Mouse (Mus musculus) kidney, embryonic 14.5 days (tissue): ENCODE measurements around the gene Aktip. TPM values are rescaled to one million over a fixed set of nuclear protein-coding genes. Genes with fewer than 3 reads are reported as not detected.

Source experiments
- ATAC-seq: fragments of 200-750 bp; cut with Nextera tagmentation; 2 replicates; pipeline ENCODE4 v1.8.0; 2017; ENCODE audit warnings: moderate number of reproducible peaks, mild to moderate bottlenecking, moderate TSS enrichment, moderate library complexity; ENCODE audit not compliant: low FRiP score, low TSS enrichment
- H3K27ac ChIP-seq: fragments of 300-500 bp; sonication (generic); 2 replicates; pipeline ENCODE4 v1.5.1; 2014; ENCODE audit warnings: low read depth, mild to moderate bottlenecking, low read length, moderate library complexity, mixed read lengths
- H3K27me3 ChIP-seq: fragments of 300-500 bp; sonication (generic); 2 replicates; pipeline ENCODE4 v1.6.1; 2014; ENCODE audit warnings: mild to moderate bottlenecking, low read length; ENCODE audit not compliant: control insufficient read depth, insufficient read depth
- H3K36me3 ChIP-seq: fragments of 300-500 bp; sonication (generic); 2 replicates; pipeline ENCODE4 v1.6.1; 2014; ENCODE audit warnings: low read length, mixed read lengths; ENCODE audit not compliant: control insufficient read depth, insufficient read depth
- H3K4me1 ChIP-seq: fragments of 300-500 bp; sonication (generic); 2 replicates; pipeline ENCODE4 v1.6.1; 2014; ENCODE audit warnings: low read length, mixed read lengths; ENCODE audit not compliant: control insufficient read depth, insufficient read depth
- H3K4me2 ChIP-seq: fragments of 300-500 bp; sonication (generic); replicated peaks from 2 replicates; pipeline ENCODE4 v1.6.1; 2014; ENCODE audit warnings: low read depth, mild to moderate bottlenecking, low read length
- H3K4me3 ChIP-seq: fragments of 300-500 bp; sonication (generic); 2 replicates; pipeline ENCODE4 v1.5.1; 2014; ENCODE audit warnings: mild to moderate bottlenecking, low read length
- H3K9ac ChIP-seq: fragments of 300-500 bp; sonication (generic); 2 replicates; pipeline ENCODE4 v1.6.1; 2014; ENCODE audit warnings: low read depth, mild to moderate bottlenecking, low read length, moderate library complexity
- H3K9me3 ChIP-seq: fragments of 300-500 bp; sonication (generic); 2 replicates; pipeline ENCODE4 v1.6.1; 2016; ENCODE audit warnings: low read length; ENCODE audit not compliant: control insufficient read depth
- WGBS: fragments of 180-500 bp; shearing (Covaris S2); extraction: QIAGEN DNeasy Blood & Tissue Kit; methylation state at CpG from one replicate; pipeline ENCODE4 v1.1.7; 2014; 5-methylcytosine and 5-hydroxymethylcytosine counted together
- polyA plus RNA-seq: library from polyadenylated mRNA; unstranded; fragments of >200 nt; fragmentation: Nextera tagmentation; extraction: Ambion mirVana; gene quantifications from 2 replicates; pipeline ENCODE4 v1.2.1, GENCODE M21; 2014

Aktip gene
- polyA plus RNA-seq, 1 experiment from 2014 or later: 69.5 TPM

DNA sequence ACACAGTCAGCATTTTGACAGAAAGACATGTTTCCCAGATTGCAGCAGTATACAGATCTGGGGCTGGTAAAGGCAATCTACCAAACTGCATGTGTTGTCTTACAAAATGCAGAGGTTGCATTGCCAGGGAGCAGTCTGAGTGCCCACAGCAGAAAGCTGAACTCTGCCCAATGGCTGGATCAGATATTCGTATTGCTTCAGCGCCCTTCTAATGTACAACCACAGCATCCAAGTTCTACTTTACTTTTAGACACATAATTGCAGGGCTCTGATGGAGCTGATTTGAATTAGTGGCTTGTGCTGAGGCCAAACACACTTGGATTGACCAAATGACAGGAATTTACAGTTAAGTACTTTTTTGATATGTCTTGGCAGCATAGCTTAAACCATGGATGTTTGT is 22.1 kb upstream of the Aktip start:
- no peak for ATAC-seq
- WGBS: 87% methylated on average over 2 of the region's 2 CpGs
- H3K9me3 ChIP-seq: no peaks in the 10 kb centered on the region
- H3K4me1 ChIP-seq: no peaks in the 10 kb centered on the region
- H3K4me3 ChIP-seq: no peak overlapping the region
- H3K27me3 ChIP-seq: no peaks in the 10 kb centered on the region
- peaks cover 2% of the 10 kb centered on the region; the same call in 1 of the 2 replicates for H3K36me3 ChIP-seq
- no peak overlapping the region for H3K27ac ChIP-seq
- no peak overlapping the region for H3K9ac ChIP-seq
- no peak overlapping the region for H3K4me2 ChIP-seq

DNA sequence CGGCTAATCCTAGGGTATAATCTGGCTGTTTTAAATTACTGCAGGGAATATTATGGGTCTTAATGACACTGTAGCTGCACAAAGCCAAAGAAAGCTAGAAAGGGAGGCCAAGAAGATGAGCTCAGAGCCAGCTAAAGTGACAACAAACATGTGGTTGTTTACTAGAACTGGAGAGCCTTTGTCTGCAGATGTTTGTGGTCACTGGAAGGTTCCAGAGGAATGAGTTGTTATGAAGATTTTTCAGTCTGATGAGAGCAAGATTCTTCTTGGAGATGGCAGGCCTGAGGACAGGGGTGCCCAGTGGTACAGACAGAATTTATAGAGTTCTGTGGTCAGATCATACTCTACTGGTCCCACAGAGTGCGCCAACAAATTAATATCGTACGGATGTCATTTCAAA is 18.5 kb upstream of the Aktip start:
- ATAC-seq: no peak
- no peaks in the 10 kb centered on the region for H3K27me3 ChIP-seq
- no peaks in the 10 kb centered on the region for H3K36me3 ChIP-seq
- no peak overlapping the region for H3K9ac ChIP-seq
- no peak overlapping the region for H3K4me3 ChIP-seq
- no peak overlapping the region for H3K4me2 ChIP-seq
- no peak overlapping the region for H3K27ac ChIP-seq
- H3K4me1 ChIP-seq: no peaks in the 10 kb centered on the region
- 93% methylated on average over 4 of the region's 4 CpGs for WGBS
- H3K9me3 ChIP-seq: no peaks in the 10 kb centered on the region

DNA sequence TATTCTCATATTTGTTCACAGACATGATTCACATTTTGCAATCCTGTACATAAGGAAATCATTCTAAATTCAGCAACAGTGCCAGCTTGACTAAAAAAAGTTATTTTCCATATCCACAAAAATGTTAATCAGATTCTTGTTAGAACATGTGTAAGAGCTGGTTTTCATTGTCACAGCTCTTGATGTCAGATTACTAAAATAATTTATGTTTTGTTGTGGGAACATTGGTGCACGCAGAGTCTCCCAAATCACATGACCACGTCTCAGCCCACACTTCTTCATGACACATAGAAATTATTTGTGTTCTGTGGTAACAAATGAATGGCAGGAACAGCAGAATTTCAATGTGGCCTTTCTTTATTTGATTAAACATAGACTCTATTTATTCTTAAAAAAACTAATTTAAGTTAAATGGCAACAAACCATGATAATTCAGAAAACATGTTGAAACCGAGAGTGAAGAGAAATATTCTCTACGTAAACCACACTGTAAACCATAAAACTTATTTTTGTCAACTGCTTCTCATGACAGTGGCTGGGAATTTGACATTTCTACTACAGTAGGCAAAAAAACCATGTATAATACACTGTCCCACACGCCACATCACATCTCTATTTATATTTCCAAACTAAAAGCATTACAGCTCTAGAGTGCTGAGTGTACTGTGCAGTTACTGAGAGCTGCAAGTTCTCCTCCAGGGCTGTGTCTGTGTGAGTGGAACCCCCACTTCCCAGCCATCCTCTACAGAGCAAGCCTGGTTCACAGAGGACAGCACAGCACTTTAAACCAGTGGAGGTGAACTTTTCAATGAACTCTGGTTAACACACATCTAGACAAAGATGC is 17.5 kb upstream of the Aktip start:
- Histone ChIP-seq H3K4me1 (no peaks in the 10 kb centered on the region), H3K4me3 (no peak overlapping the region), H3K36me3 (no peaks in the 10 kb centered on the region), H3K9me3 (no peaks in the 10 kb centered on the region), H3K4me2 (no peak overlapping the region), H3K27ac (no peak overlapping the region), H3K9ac (no peak overlapping the region), H3K27me3 (no peaks in the 10 kb centered on the region)
- 78% methylated on average over 5 of the region's 5 CpGs for WGBS
- no peak for ATAC-seq

DNA sequence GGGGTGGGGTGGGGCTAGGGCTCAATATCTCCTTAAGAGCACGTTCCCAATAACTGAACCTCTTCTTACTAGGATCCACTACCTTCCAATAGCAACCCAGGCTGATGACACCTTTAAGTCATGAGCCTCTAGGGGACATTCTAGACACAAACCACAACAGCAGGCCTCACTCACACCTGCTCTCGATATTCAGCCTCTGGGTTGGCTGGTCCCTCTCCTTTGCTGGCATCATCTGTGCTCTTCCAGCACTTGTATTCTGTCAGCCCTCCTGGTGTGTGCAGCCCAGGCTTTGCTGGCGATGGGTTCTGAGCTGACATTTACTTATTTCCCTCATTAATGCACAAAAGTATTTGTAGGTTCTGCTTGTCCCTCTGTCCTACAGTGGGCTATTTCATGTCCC is 14.5 kb upstream of the Aktip start:
- no peak overlapping the region for H3K4me3 ChIP-seq
- no peaks in the 10 kb centered on the region for H3K36me3 ChIP-seq
- H3K4me1 ChIP-seq: no peaks in the 10 kb centered on the region
- no peak overlapping the region for H3K27ac ChIP-seq
- 77% methylated on average over 3 of the region's 3 CpGs for WGBS
- no peak overlapping the region for H3K9ac ChIP-seq
- ATAC-seq: no peak
- H3K4me2 ChIP-seq: no peak overlapping the region
- no peaks in the 10 kb centered on the region for H3K27me3 ChIP-seq
- H3K9me3 ChIP-seq: no peaks in the 10 kb centered on the region

DNA sequence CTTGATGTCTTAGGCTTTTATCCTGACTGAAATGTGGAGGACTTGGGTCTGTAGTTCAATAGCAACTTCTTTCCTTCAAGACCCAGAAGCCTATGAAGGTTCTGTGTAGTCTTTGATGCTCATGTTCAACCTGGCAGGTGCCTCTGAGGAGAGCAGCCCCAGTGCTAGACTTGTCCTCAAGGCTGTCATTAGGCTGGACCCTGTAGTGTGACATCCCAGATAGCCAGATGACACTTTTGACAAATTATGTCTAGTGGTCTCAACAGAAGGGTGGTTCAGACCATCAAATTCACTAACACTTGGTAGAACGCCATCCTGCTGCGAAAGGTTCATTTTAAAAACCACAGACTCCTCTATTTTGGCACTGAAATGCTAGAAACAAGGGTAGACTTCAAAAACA is 13.2 kb upstream of the Aktip start:
- H3K4me3 ChIP-seq: no peak overlapping the region
- H3K4me2 ChIP-seq: no peak overlapping the region
- no peaks in the 10 kb centered on the region for H3K9me3 ChIP-seq
- 92% methylated on average over 2 of the region's 2 CpGs for WGBS
- no peaks in the 10 kb centered on the region for H3K4me1 ChIP-seq
- ATAC-seq: no peak
- no peak overlapping the region for H3K9ac ChIP-seq
- H3K36me3 ChIP-seq: no peaks in the 10 kb centered on the region
- no peaks in the 10 kb centered on the region for H3K27me3 ChIP-seq
- H3K27ac ChIP-seq: no peak overlapping the region

DNA sequence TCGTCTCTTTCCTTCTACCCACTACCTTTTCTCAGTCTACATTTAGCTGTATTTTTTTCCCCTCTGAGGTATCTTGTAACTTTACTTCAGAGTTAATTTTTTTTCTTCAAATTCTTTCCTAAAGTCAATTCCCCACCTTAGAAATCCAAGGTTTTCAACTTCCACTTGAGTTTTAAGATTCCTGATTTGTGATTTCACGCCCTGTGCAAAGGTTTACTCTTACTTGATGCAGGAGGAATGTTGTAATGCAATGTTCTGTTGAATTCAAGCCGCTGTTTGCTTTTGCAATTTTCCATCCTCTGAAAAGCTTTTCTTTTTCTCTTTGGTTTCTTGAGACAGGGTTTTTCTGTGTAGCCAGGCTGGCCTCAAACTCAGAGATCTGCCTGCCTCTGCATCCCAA is 9.9 kb upstream of the Aktip start:
- ATAC-seq: no peak
- H3K27ac ChIP-seq: no peak overlapping the region
- H3K9me3 ChIP-seq: no peaks in the 10 kb centered on the region
- no peak overlapping the region for H3K4me2 ChIP-seq
- 91% methylated on average over 3 of the region's 3 CpGs for WGBS
- no peaks in the 10 kb centered on the region for H3K36me3 ChIP-seq
- no peaks in the 10 kb centered on the region for H3K4me1 ChIP-seq
- H3K27me3 ChIP-seq: no peaks in the 10 kb centered on the region
- H3K9ac ChIP-seq: no peak overlapping the region
- no peak overlapping the region for H3K4me3 ChIP-seq

DNA sequence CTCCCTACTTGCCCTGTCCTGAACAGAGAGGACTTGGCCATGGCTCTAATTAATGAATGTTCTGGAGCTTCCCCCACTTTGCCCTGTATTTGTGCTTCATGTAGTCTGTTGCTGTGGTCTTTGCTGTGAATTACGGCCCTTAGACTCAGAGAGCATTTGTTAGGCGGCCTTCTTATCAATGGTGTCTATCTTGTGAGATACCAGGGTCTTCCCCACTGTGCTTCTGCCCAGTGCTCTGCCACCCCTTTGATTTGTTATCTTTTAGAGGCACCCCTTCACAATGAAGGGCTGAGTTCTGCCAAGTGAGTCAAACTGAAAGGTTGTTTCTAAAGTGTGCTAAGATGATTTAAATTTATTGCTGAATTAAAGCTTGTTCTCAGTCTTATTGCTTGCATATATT is 7.9 kb upstream of the Aktip start:
- Histone ChIP-seq H3K27me3 (no peaks in the 10 kb centered on the region), H3K9ac (no peak overlapping the region), H3K4me2 (no peak overlapping the region), H3K36me3 (no peaks in the 10 kb centered on the region), H3K9me3 (no peaks in the 10 kb centered on the region), H3K27ac (no peak overlapping the region), H3K4me3 (no peak overlapping the region), H3K4me1 (no peaks in the 10 kb centered on the region)
- 61% methylated on average over 2 of the region's 2 CpGs for WGBS
- ATAC-seq: no peak

DNA sequence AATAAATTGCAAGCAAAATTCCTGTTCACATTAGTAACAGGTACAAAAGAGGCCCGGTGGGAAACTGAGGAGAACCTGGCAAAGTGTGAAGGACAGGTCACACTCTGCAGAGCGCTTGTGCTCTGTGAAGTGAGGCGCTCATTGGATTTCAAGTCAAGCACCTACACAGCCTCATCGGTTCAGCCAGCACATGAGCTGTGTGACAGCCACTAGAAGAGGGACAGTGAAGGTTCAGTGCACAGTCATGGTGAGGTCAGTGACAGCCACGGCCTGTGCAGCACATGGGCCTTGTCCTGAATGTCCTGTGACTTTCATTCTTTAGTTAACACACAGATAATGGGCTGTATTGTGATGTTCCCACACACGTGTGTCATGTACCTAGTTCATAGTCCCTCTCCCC is 6.1 kb upstream of the Aktip start:
- Histone ChIP-seq H3K9me3 (no peaks in the 10 kb centered on the region), H3K36me3 (no peaks in the 10 kb centered on the region), H3K4me2 (no peak overlapping the region), H3K4me1 (no peaks in the 10 kb centered on the region), H3K27ac (no peak overlapping the region), H3K4me3 (no peak overlapping the region), H3K27me3 (no peaks in the 10 kb centered on the region), H3K9ac (no peak overlapping the region)
- peak; percentile 68 for ATAC-seq
- WGBS: 56% methylated on average over 6 of the region's 6 CpGs

DNA sequence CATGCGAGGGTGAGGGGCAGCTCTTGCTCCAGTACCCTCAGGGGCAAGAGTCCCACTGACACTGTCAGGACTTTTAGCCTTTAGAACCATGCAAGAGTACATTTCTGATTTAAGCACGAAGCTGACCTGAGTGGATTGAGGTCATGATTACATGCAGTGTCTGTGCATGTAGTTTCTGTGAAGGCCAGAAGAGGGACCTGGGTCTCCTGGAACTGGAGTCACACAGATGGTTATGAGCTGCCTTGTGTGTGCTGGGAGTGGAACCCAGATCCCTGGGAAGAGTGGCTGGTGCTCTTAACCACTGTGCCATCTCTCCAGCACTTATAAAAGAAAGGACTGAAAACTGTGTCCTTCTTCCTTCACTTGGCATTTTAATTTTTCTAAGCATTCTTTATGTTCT is 1.4 kb upstream of the Aktip start:
- no peak for ATAC-seq

More for the DNA sequence above, 1.4 kb upstream of the Aktip start:
- H3K4me1 ChIP-seq: no peaks in the 10 kb centered on the region
- H3K36me3 ChIP-seq: no peaks in the 10 kb centered on the region
- H3K27ac ChIP-seq: no peak overlapping the region
- H3K27me3 ChIP-seq: no peaks in the 10 kb centered on the region
- H3K4me2 ChIP-seq: no peak overlapping the region
- no peak overlapping the region for H3K9ac ChIP-seq
- no peak overlapping the region for H3K4me3 ChIP-seq
- 70% methylated on average over 2 of the region's 2 CpGs for WGBS
- no peaks in the 10 kb centered on the region for H3K9me3 ChIP-seq
